Mouse (Mus musculus): ENCODE data around the gene Smim12. TPM values are rescaled to one million over a fixed set of nuclear protein-coding genes. Genes with fewer than 3 reads are reported as not detected.

The Smim12 gene
- 66.6 and 74.9 TPM in 2 replicates for polyA plus RNA-seq (2015; fragmentation: Nextera tagmentation; extraction: Ambion mirVana)

DNA sequence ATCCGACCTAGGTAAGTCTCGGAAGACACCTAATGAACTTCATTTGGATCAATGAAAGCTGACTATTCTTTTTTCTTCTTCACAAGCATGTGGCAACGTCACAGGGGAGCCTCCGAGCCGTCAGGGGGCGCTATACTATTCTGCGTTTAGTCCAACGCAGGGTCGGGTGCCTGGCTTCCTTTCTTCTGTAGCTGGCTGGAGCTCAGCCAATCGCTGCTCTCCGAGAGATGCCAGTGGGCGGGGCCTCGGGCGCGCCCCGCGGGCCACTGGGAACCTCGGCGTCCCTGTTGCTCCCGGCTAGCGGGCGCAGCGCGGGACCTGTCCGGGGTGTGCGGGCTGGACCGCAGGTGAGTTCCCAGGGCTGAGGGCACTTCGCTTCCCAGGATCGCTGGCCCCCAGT lies at the start of gene Smim12:
Gene Smim12, plus strand, starts transcription at position 233 of the 400 bp plus-strand sequence.
- H3K36me3 ChIP-seq (ENCODE audit: insufficient read depth, low read length), result peaks cover 12% of the 10 kb centered on the region; the same call in 1 of the 2 replicates
- peaks cover 9% of the 10 kb centered on the region for H3K4me1 ChIP-seq (ENCODE audit: insufficient read depth, low read length)
- peak; percentile 98 for ATAC-seq (ENCODE audit: low FRiP score, low TSS enrichment)
- no peaks in the 10 kb centered on the region for H3K9me3 ChIP-seq (ENCODE audit: low read length)
- H3K4me2 ChIP-seq (replicated peaks; ENCODE audit: low read depth, low read length), result peak within 1 kb of the TSS; percentile 80
- peak within 1 kb of the TSS; percentile 84 for H3K9ac ChIP-seq (replicated peaks; ENCODE audit: low read length)
- H3K27ac ChIP-seq (ENCODE audit: low read length), result no peak within 1 kb of the TSS
- no peaks in the 10 kb centered on the region for H3K27me3 ChIP-seq (ENCODE audit: insufficient read depth, low read length)
- H3K4me3 ChIP-seq (ENCODE audit: low read length), result peak within 1 kb of the TSS; percentile 83
- under 1% methylated on average over 29 of the region's 29 CpGs for WGBS

DNA sequence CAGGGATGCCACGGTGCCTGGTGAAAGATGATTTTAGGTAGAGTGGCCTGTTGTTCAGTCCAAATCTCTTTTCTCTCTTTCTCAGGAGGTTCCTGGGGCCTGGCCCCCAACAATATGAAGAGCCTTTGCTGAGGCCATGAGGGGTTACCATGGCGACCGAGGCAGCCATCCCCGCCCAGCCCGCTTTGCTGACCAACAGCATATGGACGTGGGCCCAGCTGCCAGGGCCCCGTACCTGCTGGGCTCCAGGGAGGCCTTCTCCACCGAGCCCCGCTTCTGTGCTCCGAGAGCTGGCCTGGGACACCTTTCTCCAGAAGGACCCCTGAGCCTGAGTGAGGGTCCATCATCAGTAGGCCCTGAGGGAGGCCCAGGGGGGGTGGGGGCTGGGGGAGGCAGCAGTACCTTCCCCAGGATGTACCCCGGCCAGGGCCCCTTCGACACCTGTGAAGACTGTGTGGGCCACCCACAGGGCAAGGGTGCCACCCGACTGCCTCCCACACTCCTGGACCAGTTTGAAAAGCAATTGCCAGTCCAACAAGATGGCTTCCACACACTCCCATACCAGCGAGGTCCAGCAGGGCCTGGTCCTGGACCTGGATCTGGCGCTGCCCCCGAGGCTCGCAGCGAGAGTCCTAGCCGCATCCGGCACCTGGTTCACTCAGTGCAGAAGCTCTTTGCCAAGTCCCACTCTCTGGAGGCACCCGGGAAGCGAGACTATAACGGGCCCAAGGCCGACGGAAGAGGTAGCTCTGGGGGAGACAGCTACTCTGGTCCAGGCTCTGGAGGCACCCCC lies 48.9 kb upstream of the Smim12 start:
- H3K27ac ChIP-seq (ENCODE audit: low read length), result no peak overlapping the region
- 85% methylated on average over 25 of the region's 25 CpGs for WGBS
- no peak for ATAC-seq (ENCODE audit: low FRiP score, low TSS enrichment)

GRCm38 (mm10) chr4:127198609-127199008 lies 45.0 kb upstream of the Smim12 start:
- 39% methylated on average over 6 of the region's 6 CpGs for WGBS
- Histone ChIP-seq H3K27ac (ENCODE audit: low read length) (no peak overlapping the region), H3K9ac (replicated peaks; ENCODE audit: low read length) (no peak overlapping the region), H3K9me3 (ENCODE audit: low read length) (no peaks in the 10 kb centered on the region), H3K4me2 (replicated peaks; ENCODE audit: low read depth, low read length) (no peak overlapping the region), H3K27me3 (ENCODE audit: insufficient read depth, low read length) (no peaks in the 10 kb centered on the region; the same call in 1 of the 2 replicates), H3K4me3 (ENCODE audit: low read length) (no peak overlapping the region), H3K36me3 (ENCODE audit: insufficient read depth, low read length) (no peaks in the 10 kb centered on the region), H3K4me1 (ENCODE audit: insufficient read depth, low read length) (peaks cover 13% of the 10 kb centered on the region; the same call in 1 of the 2 replicates)
- no peak for ATAC-seq (ENCODE audit: low FRiP score, low TSS enrichment)

More for the DNA sequence above, 48.9 kb upstream of the Smim12 start:
- Histone ChIP-seq H3K36me3 (ENCODE audit: insufficient read depth, low read length) (no peaks in the 10 kb centered on the region), H3K9ac (replicated peaks; ENCODE audit: low read length) (no peak overlapping the region), H3K27me3 (ENCODE audit: insufficient read depth, low read length) (no peaks in the 10 kb centered on the region; the same call in 1 of the 2 replicates), H3K9me3 (ENCODE audit: low read length) (no peaks in the 10 kb centered on the region), H3K4me2 (replicated peaks; ENCODE audit: low read depth, low read length) (no peak overlapping the region), H3K4me3 (ENCODE audit: low read length) (no peak overlapping the region), H3K4me1 (ENCODE audit: insufficient read depth, low read length) (no peaks in the 10 kb centered on the region)

DNA sequence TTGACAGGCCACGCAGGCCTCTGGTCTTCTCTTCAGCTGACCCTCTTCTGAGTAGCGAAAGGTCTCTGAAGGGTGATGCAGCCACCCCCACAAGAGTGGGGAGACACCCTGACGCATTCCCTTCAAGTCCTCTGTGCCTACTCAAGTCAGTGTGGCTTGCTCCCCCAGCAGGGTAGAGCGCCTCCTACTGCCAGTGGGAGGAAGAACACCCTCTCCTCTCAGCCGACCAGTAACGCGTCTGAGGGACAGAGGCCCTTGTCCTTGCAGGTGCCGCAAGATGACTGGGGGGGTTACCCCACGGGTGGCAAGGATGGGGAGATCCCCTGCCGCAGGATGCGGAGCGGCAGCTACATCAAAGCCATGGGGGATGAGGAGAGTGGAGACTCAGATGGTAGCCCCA lies 44.2 kb upstream of the Smim12 start:
- Histone ChIP-seq H3K4me3 (ENCODE audit: low read length) (no peak overlapping the region), H3K4me2 (replicated peaks; ENCODE audit: low read depth, low read length) (no peak overlapping the region), H3K27me3 (ENCODE audit: insufficient read depth, low read length) (no peaks in the 10 kb centered on the region; the same call in 1 of the 2 replicates), H3K9me3 (ENCODE audit: low read length) (no peaks in the 10 kb centered on the region), H3K36me3 (ENCODE audit: insufficient read depth, low read length) (no peaks in the 10 kb centered on the region), H3K9ac (replicated peaks; ENCODE audit: low read length) (no peak overlapping the region), H3K4me1 (ENCODE audit: insufficient read depth, low read length) (peaks cover 13% of the 10 kb centered on the region; the same call in 1 of the 2 replicates), H3K27ac (ENCODE audit: low read length) (no peak overlapping the region)
- 67% methylated on average over 12 of the region's 12 CpGs for WGBS
- ATAC-seq (ENCODE audit: low FRiP score, low TSS enrichment), result no peak

DNA sequence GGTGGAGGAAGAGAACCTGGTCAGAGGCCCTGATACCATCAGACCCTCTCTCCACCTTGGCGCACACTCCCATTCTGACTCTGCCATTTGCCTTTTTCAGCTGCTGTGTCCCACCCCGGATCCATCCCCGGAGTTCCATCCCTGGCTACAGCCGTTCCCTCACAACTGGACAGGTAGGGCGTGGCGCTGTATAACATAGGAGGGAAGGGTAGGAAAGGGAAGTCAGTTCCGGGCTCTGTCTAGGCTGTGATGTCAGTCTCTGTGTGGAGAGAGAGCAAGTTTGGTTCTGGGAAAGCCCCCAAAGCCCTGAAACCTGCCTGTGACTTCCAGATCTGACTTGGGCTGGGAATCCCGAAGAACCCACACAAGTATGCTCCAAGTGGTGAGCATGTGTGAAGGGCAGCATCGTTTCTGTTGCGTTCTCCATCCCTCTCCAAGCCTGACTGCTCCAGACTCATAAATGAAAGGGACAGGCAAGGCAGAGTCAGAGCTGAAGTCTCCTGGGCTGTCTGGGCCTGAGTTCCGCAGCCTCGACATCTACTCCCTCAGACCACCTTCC lies 43.3 kb upstream of the Smim12 start:
- H3K4me3 ChIP-seq (ENCODE audit: low read length), result no peak overlapping the region
- H3K9me3 ChIP-seq (ENCODE audit: low read length), result no peaks in the 10 kb centered on the region
- H3K27me3 ChIP-seq (ENCODE audit: insufficient read depth, low read length), result no peaks in the 10 kb centered on the region; the same call in 1 of the 2 replicates
- ATAC-seq (ENCODE audit: low FRiP score, low TSS enrichment), result no peak
- H3K27ac ChIP-seq (ENCODE audit: low read length), result no peak overlapping the region
- H3K9ac ChIP-seq (replicated peaks; ENCODE audit: low read length), result no peak overlapping the region
- H3K4me2 ChIP-seq (replicated peaks; ENCODE audit: low read depth, low read length), result no peak overlapping the region
- H3K36me3 ChIP-seq (ENCODE audit: insufficient read depth, low read length), result no peaks in the 10 kb centered on the region
- WGBS, result 77% methylated on average over 12 of the region's 12 CpGs
- H3K4me1 ChIP-seq (ENCODE audit: insufficient read depth, low read length), result peaks cover 13% of the 10 kb centered on the region; the same call in 1 of the 2 replicates

DNA sequence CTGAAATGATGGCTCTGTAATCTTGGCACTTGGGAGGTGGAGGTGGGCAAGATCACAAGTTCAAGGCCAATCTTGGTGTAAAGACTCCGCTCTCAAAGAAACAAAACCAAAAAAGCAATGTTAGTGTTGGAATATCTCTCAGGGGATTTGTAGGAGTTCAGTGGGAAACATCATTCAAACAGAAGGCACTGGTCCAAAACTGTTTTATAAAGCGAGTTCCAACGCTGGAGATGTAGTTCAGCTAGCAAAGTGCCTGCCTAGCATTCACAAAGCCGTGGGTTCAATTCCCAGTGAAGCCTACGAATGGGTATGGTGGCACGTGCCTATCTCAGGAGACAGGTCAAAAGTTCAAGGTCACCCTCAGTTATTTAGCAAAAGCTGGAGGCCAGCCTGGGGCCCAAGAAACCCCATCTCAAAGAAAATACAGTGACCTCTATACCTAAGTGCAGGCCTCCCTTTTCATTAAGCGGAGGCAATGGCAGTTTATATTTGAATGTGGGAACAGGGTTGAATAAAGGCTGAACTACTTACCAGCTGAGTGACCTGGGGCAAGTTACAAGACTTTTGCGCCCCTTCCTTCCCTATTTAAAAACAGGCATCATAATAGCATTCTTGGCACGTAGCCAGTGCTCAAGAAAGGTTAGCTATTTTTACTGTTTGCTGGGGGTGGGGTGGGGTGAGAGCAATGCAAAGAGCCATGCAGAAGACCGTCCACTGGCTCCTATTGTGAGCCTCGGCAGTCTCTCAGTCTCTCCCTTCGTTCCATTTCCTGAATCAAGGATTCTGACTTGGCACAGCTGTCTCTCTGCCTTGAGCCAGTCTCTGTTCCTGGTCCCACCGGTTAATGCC lies 42.6 kb upstream of the Smim12 start:
- peaks cover 13% of the 10 kb centered on the region; the same call in 1 of the 2 replicates for H3K4me1 ChIP-seq (ENCODE audit: insufficient read depth, low read length)
- H3K4me2 ChIP-seq (replicated peaks; ENCODE audit: low read depth, low read length), result no peak overlapping the region
- H3K27me3 ChIP-seq (ENCODE audit: insufficient read depth, low read length), result no peaks in the 10 kb centered on the region; the same call in 1 of the 2 replicates
- ATAC-seq (ENCODE audit: low FRiP score, low TSS enrichment), result no peak
- no peak overlapping the region for H3K4me3 ChIP-seq (ENCODE audit: low read length)
- H3K9me3 ChIP-seq (ENCODE audit: low read length), result no peaks in the 10 kb centered on the region
- H3K9ac ChIP-seq (replicated peaks; ENCODE audit: low read length), result no peak overlapping the region
- H3K36me3 ChIP-seq (ENCODE audit: insufficient read depth, low read length), result no peaks in the 10 kb centered on the region
- WGBS, result 60% methylated on average over 13 of the region's 13 CpGs
- H3K27ac ChIP-seq (ENCODE audit: low read length), result no peak overlapping the region

DNA sequence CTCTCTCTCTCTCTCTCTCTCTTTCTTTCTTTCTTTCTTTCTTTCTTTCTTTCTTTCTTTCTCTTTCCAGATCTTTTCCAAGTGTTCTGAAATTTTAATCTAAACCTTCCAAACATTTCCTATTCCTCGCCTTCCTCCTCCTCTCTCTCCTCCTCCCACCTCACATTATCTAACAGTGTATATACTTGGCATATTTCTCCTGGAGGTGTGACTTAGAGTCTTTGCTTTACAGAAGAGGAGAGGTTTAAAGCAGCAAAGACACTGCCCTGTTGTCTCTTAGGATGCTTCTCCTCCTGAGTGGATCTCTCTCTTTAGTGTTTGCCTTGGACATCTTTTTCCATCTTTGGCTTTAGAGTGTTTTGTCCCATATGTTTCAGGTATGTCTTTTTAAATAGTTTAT lies 40.5 kb upstream of the Smim12 start:
- ATAC-seq (ENCODE audit: low FRiP score, low TSS enrichment), result no peak
- Histone ChIP-seq H3K4me2 (replicated peaks; ENCODE audit: low read depth, low read length) (no peak overlapping the region), H3K27ac (ENCODE audit: low read length) (no peak overlapping the region), H3K9ac (replicated peaks; ENCODE audit: low read length) (no peak overlapping the region), H3K4me1 (ENCODE audit: insufficient read depth, low read length) (peaks cover 13% of the 10 kb centered on the region; the same call in 1 of the 2 replicates), H3K27me3 (ENCODE audit: insufficient read depth, low read length) (no peaks in the 10 kb centered on the region), H3K4me3 (ENCODE audit: low read length) (no peak overlapping the region), H3K9me3 (ENCODE audit: low read length) (no peaks in the 10 kb centered on the region), H3K36me3 (ENCODE audit: insufficient read depth, low read length) (no peaks in the 10 kb centered on the region)
- 100% methylated on average over 1 of the region's 1 CpGs for WGBS

GRCm38 (mm10) chr4:127211318-127211717 lies 32.3 kb upstream of the Smim12 start:
- Histone ChIP-seq H3K9ac (replicated peaks; ENCODE audit: low read length) (no peak overlapping the region), H3K27ac (ENCODE audit: low read length) (no peak overlapping the region), H3K4me1 (ENCODE audit: insufficient read depth, low read length) (no peaks in the 10 kb centered on the region), H3K4me2 (replicated peaks; ENCODE audit: low read depth, low read length) (no peak overlapping the region), H3K9me3 (ENCODE audit: low read length) (no peaks in the 10 kb centered on the region), H3K4me3 (ENCODE audit: low read length) (no peak overlapping the region), H3K36me3 (ENCODE audit: insufficient read depth, low read length) (no peaks in the 10 kb centered on the region), H3K27me3 (ENCODE audit: insufficient read depth, low read length) (peaks cover 29% of the 10 kb centered on the region)
- 64% methylated on average over 9 of the region's 9 CpGs for WGBS
- ATAC-seq (ENCODE audit: low FRiP score, low TSS enrichment), result no peak

GRCm38 (mm10) chr4:127214510-127214909 lies 29.1 kb upstream of the Smim12 start:
- Histone ChIP-seq H3K9ac (replicated peaks; ENCODE audit: low read length) (no peak overlapping the region), H3K4me2 (replicated peaks; ENCODE audit: low read depth, low read length) (0 out of 2 replicates have a peak overlapping the region, but pooled peaks have one; percentile 10), H3K27me3 (ENCODE audit: insufficient read depth, low read length) (peaks cover 31% of the 10 kb centered on the region), H3K4me1 (ENCODE audit: insufficient read depth, low read length) (no peaks in the 10 kb centered on the region), H3K27ac (ENCODE audit: low read length) (no peak overlapping the region), H3K9me3 (ENCODE audit: low read length) (no peaks in the 10 kb centered on the region), H3K36me3 (ENCODE audit: insufficient read depth, low read length) (no peaks in the 10 kb centered on the region), H3K4me3 (ENCODE audit: low read length) (peak overlapping the region; percentile 10; the same call in 1 of the 2 replicates)
- ATAC-seq (ENCODE audit: low FRiP score, low TSS enrichment), result 0 out of 2 replicates have a peak, but pooled peaks have one; percentile 15
- 13% methylated on average over 28 of the region's 28 CpGs for WGBS

Measured in kidney, embryonic 16.5 days (tissue).